Mouse (Mus musculus) CD8-positive naive resting alpha-beta T cell, adult 57 days (primary cell): ENCODE data around the gene Cd209b. TPM values are rescaled to one million over a fixed set of nuclear protein-coding genes. Genes with fewer than 3 reads are reported as not detected.

Source experiments
- total RNA-seq: library from RNA; stranded (reverse); gene quantifications from one replicate; pipeline ENCODE4 v1.2.4, GENCODE M21; 2023

Cd209b gene
- not detected for total RNA-seq

GRCm38 (mm10) chr8:3926744-3927143 lies at the start of gene Cd209b:
Gene Cd209b (minus strand): TSS chr8:3926844.

DNA sequence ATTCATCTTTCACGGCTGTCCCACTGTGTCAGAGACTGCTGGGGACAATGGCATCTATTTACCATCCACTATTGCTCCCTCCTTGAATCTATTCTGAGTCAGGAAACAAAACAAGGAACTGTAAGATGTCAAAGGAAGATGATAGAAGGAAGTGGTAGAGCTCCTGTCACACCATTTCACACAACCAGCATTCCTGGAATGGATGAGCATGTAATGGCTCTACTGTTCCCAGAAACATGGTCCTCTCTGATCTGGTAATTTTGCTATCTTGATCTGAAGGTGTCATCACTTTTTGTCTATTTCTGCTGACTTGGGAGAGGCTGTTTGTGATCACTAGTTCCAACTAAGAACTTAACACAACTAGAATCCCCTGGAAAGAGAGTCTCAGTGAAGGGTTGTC lies 28.0 kb upstream of the Cd209b start, which contains the start of gene Cd209c:
Cd209c (minus strand) TSS at position 101 of the 400 bp plus-strand sequence.

GRCm38 (mm10) chr8:3878455-3878854 lies 48.2 kb downstream of the Cd209b start, which contains the start of gene Cd209d:
Gene Cd209d (minus strand): TSS chr8:3878555.

Other genes starting within 250 kb of the Cd209b start
- gene Fcer2a, start 232.7 kb downstream of the Cd209b start, total RNA-seq, result 39.9 TPM
- not detected for gene Clec4g, start 206.2 kb downstream of the Cd209b start, total RNA-seq
- 4.2 TPM for gene Cd209a, start 177.9 kb downstream of the Cd209b start, total RNA-seq
- not detected for gene Cd209e, start 72.5 kb downstream of the Cd209b start, total RNA-seq
- not detected for gene Cd209d, start 48.3 kb downstream of the Cd209b start, total RNA-seq
- gene Cd209c, start 27.9 kb upstream of the Cd209b start, total RNA-seq, result not detected
- gene Cd209f, start 179.0 kb upstream of the Cd209b start, total RNA-seq, result not detected
- gene Cd209g, start 207.3 kb upstream of the Cd209b start, total RNA-seq, result not detected
- gene Evi5l, start 239.7 kb upstream of the Cd209b start, total RNA-seq, result 17.2 TPM